Mouse (Mus musculus) lung, embryonic 16.5 days (tissue): Measurements from ENCODE around the gene Flt3. TPM values are rescaled to one million over a fixed set of nuclear protein-coding genes. Genes with fewer than 3 reads are reported as not detected.

Source experiments
- ATAC-seq: fragments of 200-750 bp; cut with Nextera tagmentation; 2 replicates; pipeline ENCODE4 v1.8.0; 2017; ENCODE audit warnings: low read depth, mild to moderate bottlenecking, moderate library complexity
- H3K27ac ChIP-seq: fragments of 300-500 bp; sonication (generic); 2 replicates; pipeline ENCODE4 v1.5.1; 2014; ENCODE audit warnings: mild to moderate bottlenecking, control low read depth, low read length
- H3K27me3 ChIP-seq: fragments of 300-500 bp; sonication (generic); 2 replicates; pipeline ENCODE4 v1.6.1; 2014; ENCODE audit warnings: low read depth, low read length, mixed read lengths; ENCODE audit not compliant: control insufficient read depth, insufficient read depth
- H3K36me3 ChIP-seq: fragments of 300-500 bp; sonication (generic); 2 replicates; pipeline ENCODE4 v1.6.1; 2014; ENCODE audit warnings: low read length; ENCODE audit not compliant: control insufficient read depth, insufficient read depth
- H3K4me1 ChIP-seq: fragments of 300-500 bp; sonication (generic); replicated peaks from 2 replicates; pipeline ENCODE4 v1.6.1; 2014; ENCODE audit warnings: low read length, mixed read lengths; ENCODE audit not compliant: control insufficient read depth, insufficient read depth
- H3K4me2 ChIP-seq: fragments of 300-500 bp; sonication (generic); 2 replicates; pipeline ENCODE4 v1.6.1; 2014; ENCODE audit warnings: low read depth, low read length, control low read depth
- H3K4me3 ChIP-seq: fragments of 300-500 bp; sonication (generic); 2 replicates; pipeline ENCODE4 v1.5.1; 2014; ENCODE audit warnings: mild to moderate bottlenecking, low read length, control low read depth
- H3K9ac ChIP-seq: fragments of 300-500 bp; sonication (generic); 2 replicates; pipeline ENCODE4 v1.6.1; 2014; ENCODE audit warnings: low read length, control low read depth
- H3K9me3 ChIP-seq: fragments of 300-500 bp; sonication (generic); 2 replicates; pipeline ENCODE4 v1.6.1; 2016; ENCODE audit warnings: low read length; ENCODE audit not compliant: control insufficient read depth
- WGBS: fragments of 180-500 bp; shearing (Covaris S2); extraction: QIAGEN DNeasy Blood & Tissue Kit; methylation state at CpG from one replicate; pipeline ENCODE4 v1.1.7; 2014; 5-methylcytosine and 5-hydroxymethylcytosine counted together
- polyA plus RNA-seq: library from polyadenylated mRNA; unstranded; fragments of >200 nt; fragmentation: Nextera tagmentation; extraction: Ambion mirVana; gene quantifications from 2 replicates; pipeline ENCODE4 v1.2.1, GENCODE M21; 2015

The Flt3 gene
- polyA plus RNA-seq, 1 experiment from 2014 or later: 0.18 TPM

DNA sequence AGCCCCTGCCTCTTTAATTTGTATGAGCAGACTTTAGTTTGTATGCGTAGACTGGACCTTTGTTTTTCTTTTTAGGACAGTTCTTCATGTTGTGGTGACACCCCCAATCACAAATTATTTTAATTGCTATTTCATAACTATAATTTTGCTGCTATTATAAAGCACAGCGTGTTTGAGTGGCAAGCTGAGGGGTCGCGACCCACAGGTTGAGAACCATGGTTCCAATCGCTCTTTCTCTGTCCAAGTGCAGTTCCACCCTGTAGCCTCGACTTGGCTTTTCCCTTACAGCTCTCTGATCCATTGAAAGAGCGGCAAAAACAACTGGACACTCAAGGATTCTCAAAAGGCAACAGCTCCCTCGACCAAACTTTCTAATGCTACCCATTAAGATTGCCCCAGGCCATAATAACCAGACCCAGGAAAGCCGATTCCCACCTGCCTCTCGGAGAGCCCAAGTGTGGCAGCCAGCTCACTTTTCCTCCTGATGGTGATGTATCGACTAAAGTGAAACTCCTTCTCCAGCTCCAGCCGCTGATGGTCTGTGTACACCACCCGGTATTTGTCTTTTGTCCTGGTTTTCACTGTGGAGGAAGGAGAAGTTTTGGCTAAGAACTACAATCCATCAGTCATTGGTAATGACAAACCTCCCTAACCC lies 97.4 kb downstream of the Flt3 start:
- Histone ChIP-seq H3K27me3 (peaks cover 99% of the 10 kb centered on the region), H3K9me3 (no peaks in the 10 kb centered on the region), H3K27ac (no peak overlapping the region), H3K36me3 (no peaks in the 10 kb centered on the region), H3K9ac (no peak overlapping the region), H3K4me3 (no peak overlapping the region), H3K4me2 (no peak overlapping the region), H3K4me1 (peaks cover 11% of the 10 kb centered on the region)
- 4% methylated on average over 13 of the region's 13 CpGs for WGBS
- no peak for ATAC-seq

DNA sequence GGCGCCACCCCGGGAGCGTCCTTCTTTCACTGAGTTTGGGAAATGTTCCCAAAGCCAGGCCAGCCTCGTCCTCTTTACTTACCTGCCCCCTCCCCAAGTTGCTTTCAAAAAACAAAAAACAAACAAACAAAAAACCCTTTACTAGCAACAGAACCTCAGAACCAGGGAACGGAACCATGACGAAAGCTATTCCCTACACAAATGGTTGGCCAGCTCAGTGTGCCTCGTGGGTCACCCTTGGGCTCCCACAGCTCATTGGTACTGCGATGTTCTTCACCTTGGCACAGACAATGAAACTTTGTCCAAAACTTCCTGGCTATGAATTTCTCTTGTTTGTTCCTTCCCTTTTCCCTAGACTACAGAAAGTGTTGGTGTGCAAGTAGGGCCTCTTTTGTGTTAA lies 98.1 kb downstream of the Flt3 start:
- no peak for ATAC-seq
- H3K36me3 ChIP-seq: no peaks in the 10 kb centered on the region
- H3K4me1 ChIP-seq: peaks cover 11% of the 10 kb centered on the region
- H3K9me3 ChIP-seq: no peaks in the 10 kb centered on the region
- H3K27ac ChIP-seq: no peak overlapping the region
- H3K4me2 ChIP-seq: no peak overlapping the region
- H3K9ac ChIP-seq: no peak overlapping the region
- no peak overlapping the region for H3K4me3 ChIP-seq
- peaks cover 99% of the 10 kb centered on the region for H3K27me3 ChIP-seq
- WGBS: 5% methylated on average over 8 of the region's 8 CpGs

DNA sequence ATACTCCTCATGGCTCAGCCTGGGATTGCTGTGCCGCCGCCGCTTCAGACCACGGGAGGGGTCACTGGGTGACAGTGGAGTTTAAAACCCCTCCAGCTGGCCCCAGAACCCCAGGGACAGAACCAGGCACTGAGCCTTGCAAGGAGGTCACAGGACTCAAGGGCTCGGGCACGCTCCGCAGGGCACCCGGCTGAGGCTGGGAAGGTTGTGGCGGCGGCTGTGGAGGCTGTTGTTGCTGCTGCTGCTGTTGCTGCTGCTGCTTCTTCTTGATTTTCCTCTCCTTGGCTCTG lies 98.6 kb downstream of the Flt3 start:
- under 1% methylated on average over 10 of the region's 10 CpGs for WGBS
- no peaks in the 10 kb centered on the region for H3K9me3 ChIP-seq
- H3K9ac ChIP-seq: no peak overlapping the region
- H3K4me3 ChIP-seq: no peak overlapping the region
- no peak overlapping the region for H3K27ac ChIP-seq
- no peaks in the 10 kb centered on the region for H3K36me3 ChIP-seq
- peaks cover 9% of the 10 kb centered on the region for H3K4me1 ChIP-seq
- no peak for ATAC-seq
- peaks cover 96% of the 10 kb centered on the region for H3K27me3 ChIP-seq
- H3K4me2 ChIP-seq: no peak overlapping the region

DNA sequence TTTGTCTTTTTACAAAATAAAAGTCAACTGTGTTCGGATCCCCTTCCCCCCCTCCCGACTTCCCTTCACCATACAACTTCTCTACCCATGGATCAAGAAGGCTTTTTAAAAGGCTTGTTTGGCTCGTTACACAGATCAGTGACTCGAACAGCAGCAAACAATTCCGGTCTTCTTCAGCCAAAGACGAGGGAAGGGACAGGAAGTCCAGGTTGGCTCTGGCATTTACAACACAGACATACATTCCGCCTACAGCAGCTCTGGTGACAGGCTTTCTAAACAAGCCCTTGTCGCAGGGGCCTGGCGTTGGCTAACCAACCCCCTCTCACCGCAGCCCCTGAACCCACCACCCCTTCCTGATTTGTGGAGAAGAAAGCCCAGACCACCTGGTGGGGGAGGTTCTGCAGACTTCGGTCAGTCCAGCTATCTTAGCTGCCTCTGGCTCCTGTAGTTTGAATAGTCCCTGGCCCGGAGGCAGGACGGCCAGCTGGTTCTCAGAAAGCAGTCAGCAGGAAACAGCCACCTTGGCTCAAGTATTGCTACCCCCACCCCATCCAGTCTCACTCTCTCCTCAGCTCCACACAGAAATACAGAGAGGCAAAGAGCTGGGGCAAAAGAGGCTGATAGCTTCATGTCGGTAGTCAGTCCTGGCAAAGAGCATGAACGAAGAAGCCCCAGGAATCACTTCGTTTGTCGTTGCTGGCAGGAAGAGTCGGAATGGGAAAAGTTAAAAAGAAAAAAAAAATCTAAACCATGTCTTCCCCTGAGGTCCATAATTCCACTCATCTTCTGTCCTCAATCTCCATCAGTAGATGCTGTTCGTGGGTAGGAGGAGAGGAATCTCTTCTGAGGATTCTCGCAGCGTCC lies 99.1 kb downstream of the Flt3 start:
- peaks cover 92% of the 10 kb centered on the region for H3K27me3 ChIP-seq
- peaks cover 7% of the 10 kb centered on the region for H3K4me1 ChIP-seq
- no peaks in the 10 kb centered on the region for H3K9me3 ChIP-seq
- no peak for ATAC-seq
- H3K9ac ChIP-seq: no peak overlapping the region
- WGBS: 3% methylated on average over 21 of the region's 21 CpGs
- H3K27ac ChIP-seq: no peak overlapping the region
- H3K36me3 ChIP-seq: no peaks in the 10 kb centered on the region
- no peak overlapping the region for H3K4me3 ChIP-seq
- H3K4me2 ChIP-seq: no peak overlapping the region

DNA sequence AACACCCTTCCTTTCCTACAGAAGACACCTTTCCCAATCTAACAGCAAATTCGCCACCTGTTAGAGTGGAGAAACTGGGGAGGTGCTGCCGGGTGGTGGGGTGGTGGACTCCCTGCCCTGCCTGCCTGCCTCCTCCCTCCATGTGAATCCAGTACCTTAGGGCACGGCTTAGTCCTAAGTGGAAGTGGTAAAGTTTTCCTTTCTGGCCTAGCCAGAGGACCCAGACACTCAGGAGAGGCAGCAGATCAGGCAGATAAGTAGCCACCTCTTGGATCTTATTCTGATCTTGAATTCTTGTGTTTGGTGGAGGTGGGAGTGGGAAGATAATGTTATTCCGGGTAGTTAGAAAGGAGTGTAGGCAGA lies 100.3 kb downstream of the Flt3 start:
- H3K36me3 ChIP-seq: no peaks in the 10 kb centered on the region
- H3K4me2 ChIP-seq: peak overlapping the region; percentile 59
- peak; percentile 21 for ATAC-seq
- peaks cover 87% of the 10 kb centered on the region for H3K27me3 ChIP-seq
- WGBS: 3% methylated on average over 4 of the region's 4 CpGs
- H3K4me1 ChIP-seq: peaks cover 7% of the 10 kb centered on the region; the same call in 1 of the 2 replicates
- no peak overlapping the region for H3K27ac ChIP-seq
- no peaks in the 10 kb centered on the region for H3K9me3 ChIP-seq
- peak overlapping the region; percentile 27 for H3K4me3 ChIP-seq
- H3K9ac ChIP-seq: no peak overlapping the region

GRCm38 (mm10) chr5:147299255-147300000 lies 100.9 kb downstream of the Flt3 start:
- H3K27ac ChIP-seq: no peak overlapping the region
- no peaks in the 10 kb centered on the region for H3K9me3 ChIP-seq
- peaks cover 86% of the 10 kb centered on the region for H3K27me3 ChIP-seq
- H3K4me3 ChIP-seq: peak overlapping the region; percentile 27
- no peaks in the 10 kb centered on the region for H3K36me3 ChIP-seq
- under 1% methylated on average over 41 of the region's 41 CpGs for WGBS
- H3K4me1 ChIP-seq: peaks cover 7% of the 10 kb centered on the region; the same call in 1 of the 2 replicates
- no peak overlapping the region for H3K9ac ChIP-seq
- peak; percentile 86 for ATAC-seq
- H3K4me2 ChIP-seq: peak overlapping the region; percentile 59

DNA sequence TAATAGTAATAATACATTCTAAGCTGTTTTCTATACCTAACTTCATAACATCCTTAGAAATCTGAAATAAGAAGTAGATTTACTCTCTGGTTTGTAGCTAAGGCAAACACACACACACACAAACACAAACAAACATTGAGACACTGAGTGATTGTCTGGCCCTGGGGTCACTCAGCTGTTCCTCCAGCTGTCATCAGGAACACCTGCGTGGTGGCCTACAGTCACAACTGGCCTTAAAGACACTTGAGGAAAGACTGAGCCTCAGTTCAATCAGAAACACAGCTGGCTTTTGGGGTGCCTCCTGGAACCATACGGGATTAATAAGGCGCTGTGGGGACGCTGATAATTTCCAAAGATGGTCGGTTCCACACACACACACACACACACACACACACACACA lies 103.0 kb downstream of the Flt3 start:
- Histone ChIP-seq H3K9ac (no peak overlapping the region), H3K27ac (no peak overlapping the region), H3K36me3 (no peaks in the 10 kb centered on the region), H3K9me3 (no peaks in the 10 kb centered on the region), H3K4me3 (no peak overlapping the region), H3K4me2 (no peak overlapping the region), H3K27me3 (peaks cover 85% of the 10 kb centered on the region), H3K4me1 (peaks cover 7% of the 10 kb centered on the region; the same call in 1 of the 2 replicates)
- ATAC-seq: no peak
- 54% methylated on average over 5 of the region's 5 CpGs for WGBS

DNA sequence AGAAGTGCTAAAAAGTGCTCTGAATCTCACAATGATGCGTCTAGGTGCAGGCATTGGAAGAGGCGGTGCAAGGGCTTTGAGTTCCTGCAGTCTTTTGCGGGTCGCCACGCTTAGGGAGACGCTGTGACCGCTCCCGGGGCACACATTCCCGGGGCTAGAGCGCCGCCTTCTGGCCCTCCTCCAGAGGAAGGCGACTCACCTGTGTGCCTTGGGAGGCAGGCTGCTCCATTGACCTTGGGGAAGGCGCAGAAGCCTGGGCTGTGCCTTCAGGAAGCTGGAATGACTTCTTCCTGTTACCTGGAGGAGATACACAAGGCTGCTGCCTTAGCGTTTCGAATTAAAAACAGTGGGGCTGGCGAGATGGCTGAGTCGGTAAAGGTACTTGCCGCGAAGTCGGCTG lies 106.2 kb downstream of the Flt3 start:
- 10% methylated on average over 20 of the region's 20 CpGs for WGBS
- no peak overlapping the region for H3K9ac ChIP-seq
- H3K4me1 ChIP-seq: no peaks in the 10 kb centered on the region; the same call in 1 of the 2 replicates
- no peak for ATAC-seq
- peaks cover 57% of the 10 kb centered on the region for H3K27me3 ChIP-seq
- no peaks in the 10 kb centered on the region for H3K36me3 ChIP-seq
- H3K4me3 ChIP-seq: no peak overlapping the region
- no peak overlapping the region for H3K27ac ChIP-seq
- H3K9me3 ChIP-seq: no peaks in the 10 kb centered on the region
- no peak overlapping the region for H3K4me2 ChIP-seq
